Mouse (Mus musculus) thymus, adult 2 months (tissue): ENCODE measurements around the gene Dnase2b.

Experiments
- CTCF ChIP-seq: fragments of 200-500 bp; IDR thresholded peaks from 2 replicates; pipeline ENCODE4 v1.5.1; 2012; ENCODE audit warnings: mild to moderate bottlenecking, control low read depth, low read length, moderate library complexity, borderline replicate concordance; ENCODE audit not compliant: control insufficient read depth, poor library complexity, insufficient read depth; ENCODE audit errors: extremely low read depth
- POLR2A ChIP-seq: fragments of 200-500 bp; IDR thresholded peaks from 2 replicates; pipeline ENCODE4 v1.6.1; 2012; ENCODE audit warnings: mild to moderate bottlenecking, low read length, control low read depth, moderate library complexity; ENCODE audit not compliant: control insufficient read depth, poor library complexity, insufficient read depth; ENCODE audit errors: extremely low read depth

- no peak for TF ChIP-seq POLR2A
- no peak for TF ChIP-seq CTCF
These were observed 35.8 kb upstream of the Dnase2b start, which contains the start of gene 4930503B20Rik for GRCm38 (mm10) chr3:146651217-146651616.
